Mouse (Mus musculus): ENCODE results near the gene Zfp541.

Zfp541 gene

DNA sequence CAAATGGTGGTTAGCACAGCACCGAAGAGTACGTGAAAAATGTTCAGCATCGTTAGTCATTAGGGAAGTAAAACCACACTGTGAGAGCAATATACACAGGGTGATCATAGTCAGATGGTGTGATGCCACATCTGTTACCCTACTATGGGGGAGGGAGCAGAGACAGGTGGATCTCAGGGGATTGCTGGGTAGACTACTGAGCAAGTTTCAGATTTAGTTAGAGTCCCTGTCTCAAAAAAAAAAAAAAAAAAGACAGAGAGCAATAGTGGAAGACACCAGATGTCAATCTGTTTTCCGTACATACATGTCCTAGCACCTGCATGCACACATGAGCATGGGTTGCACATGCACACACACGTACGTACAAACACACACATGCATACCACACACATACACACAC, 5.9 kb upstream of the Zfp541 start:
- H3K4me1 ChIP-seq (replicated peaks; ENCODE audit: low read depth, low read length) = peaks cover 21% of the 10 kb centered on the region
- no peak for TF ChIP-seq CTCF (conservative IDR thresholded peaks at IDR 0.05; ENCODE audit: low read length)
- TF ChIP-seq POU5F1 (IDR thresholded peaks at IDR 0.05; ENCODE audit: borderline replicate concordance, low read length) = no peak
- no peak for TF ChIP-seq NANOG (IDR thresholded peaks at IDR 0.05; ENCODE audit: borderline replicate concordance, low read length)
- no peak overlapping the region for H3K4me3 ChIP-seq (replicated peaks; ENCODE audit: low read length)
- no peaks in the 10 kb centered on the region for H3K9me3 ChIP-seq (ENCODE audit: low read length)
- peaks cover 32% of the 10 kb centered on the region for H3K27me3 ChIP-seq (ENCODE audit: insufficient read depth, low read length)
- peaks cover 3% of the 10 kb centered on the region; the same call in 1 of the 2 replicates for H3K36me3 ChIP-seq (ENCODE audit: insufficient read depth, low read length)

DNA sequence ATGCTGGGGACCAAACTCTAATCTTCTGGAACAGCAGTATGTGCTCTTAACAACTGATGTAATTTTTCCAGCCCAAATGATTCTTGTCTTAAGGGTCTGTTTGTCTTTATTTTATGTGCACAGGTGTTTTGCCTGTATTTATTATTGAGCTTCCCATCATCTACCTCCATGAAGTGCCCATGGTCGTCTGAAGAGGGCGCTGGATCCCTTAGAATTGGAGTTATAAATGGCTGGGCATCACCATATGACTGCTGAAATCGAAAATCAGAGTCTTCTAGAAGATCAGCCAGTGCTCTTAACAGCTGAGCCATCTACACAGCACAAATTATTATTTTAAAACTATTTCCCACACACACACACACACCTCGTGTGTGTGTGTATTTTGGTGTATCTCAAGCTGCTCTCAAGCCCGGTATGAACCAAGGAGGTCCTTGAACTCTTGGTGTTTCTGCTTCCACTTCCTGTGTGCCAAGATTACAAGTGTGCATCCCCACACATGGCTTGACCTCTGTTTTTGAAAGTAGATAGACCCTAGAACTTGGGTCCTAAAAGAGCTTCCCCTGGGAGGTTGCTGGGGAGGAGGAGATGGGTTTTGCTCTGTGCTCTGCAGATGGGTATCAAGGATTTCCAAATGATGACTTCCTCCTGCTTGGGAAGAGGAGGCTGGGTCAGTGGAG, 5.0 kb upstream of the Zfp541 start:
- H3K4me3 ChIP-seq (replicated peaks; ENCODE audit: low read length) = no peak overlapping the region
- peaks cover 40% of the 10 kb centered on the region for H3K27me3 ChIP-seq (ENCODE audit: insufficient read depth, low read length)
- peaks cover 17% of the 10 kb centered on the region for H3K4me1 ChIP-seq (replicated peaks; ENCODE audit: low read depth, low read length)
- H3K9me3 ChIP-seq (ENCODE audit: low read length) = peaks cover 6% of the 10 kb centered on the region; the same call in 1 of the 2 replicates
- TF ChIP-seq NANOG (IDR thresholded peaks at IDR 0.05; ENCODE audit: borderline replicate concordance, low read length) (no peak), CTCF (conservative IDR thresholded peaks at IDR 0.05; ENCODE audit: low read length) (peak; percentile 47)
- H3K36me3 ChIP-seq (ENCODE audit: insufficient read depth, low read length) = no peaks in the 10 kb centered on the region

DNA sequence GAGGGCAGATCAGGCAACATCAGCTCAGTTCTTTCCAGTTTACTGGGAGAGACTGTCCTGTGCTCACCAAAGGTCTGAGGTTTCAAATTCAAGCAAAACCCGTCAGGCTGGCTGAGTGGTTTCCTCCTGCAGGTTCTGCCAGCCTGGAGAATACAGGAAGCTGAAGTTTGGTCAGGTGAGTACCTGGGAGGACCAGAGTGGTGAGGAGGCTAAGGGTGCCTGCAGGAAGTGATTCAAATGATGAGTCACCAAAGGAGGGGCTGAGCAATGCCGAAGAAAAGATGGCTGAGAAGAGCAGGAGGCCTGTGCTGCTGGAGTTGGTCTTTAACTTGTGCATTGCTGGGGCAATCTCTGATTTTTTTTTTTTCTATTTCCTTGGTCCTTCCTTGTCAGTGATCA, 4.5 kb upstream of the Zfp541 start:
- H3K36me3 ChIP-seq (ENCODE audit: insufficient read depth, low read length) = no peaks in the 10 kb centered on the region
- peaks cover 6% of the 10 kb centered on the region; the same call in 1 of the 2 replicates for H3K9me3 ChIP-seq (ENCODE audit: low read length)
- peaks cover 45% of the 10 kb centered on the region for H3K27me3 ChIP-seq (ENCODE audit: insufficient read depth, low read length)
- TF ChIP-seq CTCF (conservative IDR thresholded peaks at IDR 0.05; ENCODE audit: low read length) = no peak
- no peak for TF ChIP-seq NANOG (IDR thresholded peaks at IDR 0.05; ENCODE audit: borderline replicate concordance, low read length)
- TF ChIP-seq POU5F1 (IDR thresholded peaks at IDR 0.05; ENCODE audit: borderline replicate concordance, low read length) = no peak
- peaks cover 12% of the 10 kb centered on the region for H3K4me1 ChIP-seq (replicated peaks; ENCODE audit: low read depth, low read length)
- no peak overlapping the region for H3K4me3 ChIP-seq (replicated peaks; ENCODE audit: low read length)

DNA sequence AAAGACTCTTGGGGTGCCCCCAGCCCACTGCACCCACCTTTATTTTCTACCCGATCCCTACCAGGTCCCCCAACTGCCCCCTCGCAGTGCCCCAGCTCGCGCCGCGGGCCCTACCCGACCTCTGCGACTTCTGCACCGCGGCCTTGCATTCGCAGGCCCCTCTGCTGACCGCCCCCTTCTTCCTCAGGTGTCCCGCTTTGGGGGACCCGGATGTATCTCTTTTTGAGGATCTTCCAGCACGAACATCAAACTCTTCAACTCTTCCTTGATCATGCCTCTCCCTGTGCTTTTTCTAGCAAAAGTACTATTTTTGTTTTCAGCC, 446 bp downstream of the Zfp541 start:
- TF ChIP-seq CTCF (conservative IDR thresholded peaks at IDR 0.05; ENCODE audit: low read length) (no peak), POU5F1 (IDR thresholded peaks at IDR 0.05; ENCODE audit: borderline replicate concordance, low read length) (no peak)
- Histone ChIP-seq H3K27me3 (ENCODE audit: insufficient read depth, low read length) (peaks cover 56% of the 10 kb centered on the region), H3K9me3 (ENCODE audit: low read length) (peaks cover 6% of the 10 kb centered on the region; the same call in 1 of the 2 replicates), H3K4me1 (replicated peaks; ENCODE audit: low read depth, low read length) (peaks cover 6% of the 10 kb centered on the region), H3K36me3 (ENCODE audit: insufficient read depth, low read length) (no peaks in the 10 kb centered on the region), H3K4me3 (replicated peaks; ENCODE audit: low read length) (peak overlapping the region; percentile 26; the same call in 1 of the 2 replicates)

DNA sequence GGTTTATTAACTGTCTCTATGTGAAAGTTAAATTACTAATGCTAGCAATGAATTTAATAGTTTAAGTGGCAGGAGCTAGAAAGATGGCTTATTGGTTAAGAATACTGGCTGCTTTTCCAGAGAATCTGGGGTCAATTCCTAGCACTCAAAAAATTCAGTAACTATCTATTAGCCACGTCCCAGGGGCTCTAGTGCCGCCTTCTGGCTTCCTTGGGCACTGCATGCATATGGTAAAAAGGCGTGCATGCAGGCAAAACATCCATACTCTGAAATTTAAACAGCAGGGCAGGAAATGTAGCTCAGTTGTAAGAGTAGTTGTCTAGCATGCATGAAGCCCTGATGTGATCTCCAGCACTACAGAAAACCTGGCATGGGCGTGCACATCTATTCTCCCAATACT, 1.9 kb downstream of the Zfp541 start:
- H3K27me3 ChIP-seq (ENCODE audit: insufficient read depth, low read length) = peaks cover 49% of the 10 kb centered on the region
- TF ChIP-seq CTCF (conservative IDR thresholded peaks at IDR 0.05; ENCODE audit: low read length) (peak; percentile 87), NANOG (IDR thresholded peaks at IDR 0.05; ENCODE audit: borderline replicate concordance, low read length) (no peak)
- H3K4me3 ChIP-seq (replicated peaks; ENCODE audit: low read length) = no peak overlapping the region
- peaks cover 6% of the 10 kb centered on the region for H3K4me1 ChIP-seq (replicated peaks; ENCODE audit: low read depth, low read length)
- H3K9me3 ChIP-seq (ENCODE audit: low read length) = peaks cover 6% of the 10 kb centered on the region; the same call in 1 of the 2 replicates
- no peaks in the 10 kb centered on the region for H3K36me3 ChIP-seq (ENCODE audit: insufficient read depth, low read length)

DNA sequence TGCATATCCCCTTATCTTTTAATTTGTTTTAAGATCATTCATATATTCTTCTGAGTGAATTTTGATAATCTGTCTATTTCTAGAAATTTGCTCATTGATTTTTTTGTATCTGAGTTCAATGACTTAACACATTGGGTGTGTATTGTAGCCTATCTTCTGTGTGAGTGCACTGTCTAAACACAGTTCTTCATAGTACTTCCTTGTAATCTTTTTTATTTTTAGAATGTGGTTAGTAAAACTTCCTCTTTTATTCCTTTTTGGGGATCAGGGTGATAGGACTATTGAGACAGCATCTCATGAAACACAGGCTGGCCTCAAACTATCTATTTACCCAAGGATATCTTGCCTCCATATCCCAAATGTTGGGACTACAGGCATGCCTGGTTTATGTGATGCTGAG, 9.2 kb downstream of the Zfp541 start:
- H3K4me3 ChIP-seq (replicated peaks; ENCODE audit: low read length) = no peak overlapping the region
- TF ChIP-seq NANOG (IDR thresholded peaks at IDR 0.05; ENCODE audit: borderline replicate concordance, low read length) = no peak
- H3K4me1 ChIP-seq (replicated peaks; ENCODE audit: low read depth, low read length) = no peaks in the 10 kb centered on the region
- H3K36me3 ChIP-seq (ENCODE audit: insufficient read depth, low read length) = no peaks in the 10 kb centered on the region
- H3K9me3 ChIP-seq (ENCODE audit: low read length) = no peaks in the 10 kb centered on the region
- H3K27me3 ChIP-seq (ENCODE audit: insufficient read depth, low read length) = peaks cover 38% of the 10 kb centered on the region

DNA sequence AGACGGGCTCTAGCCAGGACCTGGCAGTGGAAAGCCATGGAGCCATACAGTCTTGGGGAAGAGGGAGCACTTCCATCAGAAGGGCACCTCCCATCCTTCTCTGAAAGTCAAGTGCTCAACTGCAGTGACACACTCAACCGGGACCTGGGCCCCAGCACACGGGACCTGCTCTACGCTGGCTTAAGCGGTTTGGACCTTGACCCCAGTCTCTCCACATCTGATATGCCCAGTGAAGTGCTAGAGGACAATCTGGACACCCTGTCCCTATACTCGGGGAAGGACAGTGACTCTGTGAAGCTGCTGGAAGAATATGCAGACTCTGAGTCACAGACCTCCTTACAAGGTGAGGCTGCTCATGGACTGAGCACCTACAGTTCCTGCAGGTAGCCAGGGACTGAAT, 10.3 kb downstream of the Zfp541 start:
- TF ChIP-seq POU5F1 (IDR thresholded peaks at IDR 0.05; ENCODE audit: borderline replicate concordance, low read length) (no peak), CTCF (conservative IDR thresholded peaks at IDR 0.05; ENCODE audit: low read length) (no peak), NANOG (IDR thresholded peaks at IDR 0.05; ENCODE audit: borderline replicate concordance, low read length) (no peak)
- Histone ChIP-seq H3K36me3 (ENCODE audit: insufficient read depth, low read length) (no peaks in the 10 kb centered on the region), H3K4me3 (replicated peaks; ENCODE audit: low read length) (no peak overlapping the region), H3K4me1 (replicated peaks; ENCODE audit: low read depth, low read length) (no peaks in the 10 kb centered on the region), H3K27me3 (ENCODE audit: insufficient read depth, low read length) (peaks cover 43% of the 10 kb centered on the region), H3K9me3 (ENCODE audit: low read length) (no peaks in the 10 kb centered on the region)

DNA sequence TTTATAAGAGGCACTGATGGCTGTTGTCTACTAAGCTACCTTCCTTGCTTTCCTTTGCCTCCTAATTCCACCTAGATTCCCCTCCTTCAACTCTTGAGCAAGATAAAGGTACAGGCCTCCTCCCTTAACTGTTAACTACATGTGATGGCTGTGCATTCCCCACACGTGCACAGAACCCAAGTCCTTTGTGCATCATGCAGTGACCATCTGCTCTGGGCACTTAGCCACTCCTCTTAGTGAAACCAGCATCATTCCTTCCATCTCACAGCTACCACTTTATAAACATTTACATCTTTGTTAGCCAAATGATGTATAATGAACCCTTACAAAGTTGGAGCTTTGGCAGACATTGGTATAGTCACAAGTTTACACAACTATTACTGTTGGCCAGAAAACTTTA, 18.3 kb downstream of the Zfp541 start:
- Histone ChIP-seq H3K9me3 (ENCODE audit: low read length) (no peaks in the 10 kb centered on the region), H3K27me3 (ENCODE audit: insufficient read depth, low read length) (peaks cover 34% of the 10 kb centered on the region), H3K4me3 (replicated peaks; ENCODE audit: low read length) (no peak overlapping the region), H3K4me1 (replicated peaks; ENCODE audit: low read depth, low read length) (no peaks in the 10 kb centered on the region), H3K36me3 (ENCODE audit: insufficient read depth, low read length) (no peaks in the 10 kb centered on the region)
- no peak for TF ChIP-seq POU5F1 (IDR thresholded peaks at IDR 0.05; ENCODE audit: borderline replicate concordance, low read length)
- TF ChIP-seq CTCF (conservative IDR thresholded peaks at IDR 0.05; ENCODE audit: low read length) = no peak
- TF ChIP-seq NANOG (IDR thresholded peaks at IDR 0.05; ENCODE audit: borderline replicate concordance, low read length) = no peak

DNA sequence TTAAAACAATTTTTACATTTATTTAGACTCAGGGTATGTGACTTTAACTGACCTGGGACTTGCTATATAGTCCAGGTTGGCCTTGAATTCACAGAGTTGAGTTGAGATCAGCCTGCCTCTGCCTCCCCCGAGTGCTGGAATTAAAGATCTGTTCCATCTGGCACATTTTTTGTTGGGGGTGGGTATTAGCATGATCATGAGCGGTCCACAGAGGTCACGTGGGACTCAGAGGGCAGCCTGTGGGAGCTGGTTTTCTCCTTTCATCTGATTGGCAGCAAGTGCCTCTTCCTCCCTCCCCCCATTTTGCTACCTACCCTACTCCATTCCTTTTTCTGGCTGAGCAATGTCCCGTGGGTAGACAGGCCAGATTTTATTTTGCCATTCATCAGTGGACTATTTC, 19.0 kb downstream of the Zfp541 start:
- TF ChIP-seq NANOG (IDR thresholded peaks at IDR 0.05; ENCODE audit: borderline replicate concordance, low read length) = no peak
- Histone ChIP-seq H3K27me3 (ENCODE audit: insufficient read depth, low read length) (peaks cover 32% of the 10 kb centered on the region), H3K36me3 (ENCODE audit: insufficient read depth, low read length) (no peaks in the 10 kb centered on the region), H3K9me3 (ENCODE audit: low read length) (no peaks in the 10 kb centered on the region), H3K4me1 (replicated peaks; ENCODE audit: low read depth, low read length) (no peaks in the 10 kb centered on the region), H3K4me3 (replicated peaks; ENCODE audit: low read length) (no peak overlapping the region)
